Comparison of ENCODE assay signal across 15 mouse cellular contexts in the genomic region with DNA sequence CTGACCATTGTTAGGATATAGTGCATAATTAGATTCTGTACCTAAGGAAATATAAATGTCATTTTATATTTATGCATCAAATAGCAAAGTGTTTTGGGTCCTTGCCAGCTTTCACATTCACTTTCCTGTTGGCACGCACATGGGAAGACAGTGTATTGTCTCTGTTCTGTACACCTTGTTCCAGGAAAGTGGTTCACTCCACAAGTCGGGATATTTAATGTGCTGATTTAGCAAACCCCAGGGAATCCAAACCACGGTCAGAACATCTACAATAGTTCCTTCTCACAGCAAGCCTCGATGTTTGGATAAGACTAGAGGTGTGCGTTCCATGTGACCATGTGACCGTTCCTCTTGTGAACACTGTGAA. TPM values are rescaled to one million over a fixed set of nuclear protein-coding genes. Genes with fewer than 3 reads are reported as not detected.
DNase-seq lines count a peak whose midpoint lies in the region; ATAC-seq and TF ChIP-seq lines count a peak whose summit lies in the region.
"Had no signal": no experiment of that assay in that cellular context is flagged by ENCODE, and none has a peak within 500 bp of the region (broad histone marks: within the 10 kb centered on the region; RNA-seq: fewer than 3 reads in every experiment).

No protein-coding gene starts in this region.

- H3K4me3 ChIP-seq in forebrain, embryonic 11.5 days (ENCODE audit: low read depth, low read length), result no peak overlapping the region
- H3K4me3 ChIP-seq in forebrain, postnatal 0 days (ENCODE audit: low read depth, low read length), result no peak overlapping the region
- H3K4me3 ChIP-seq in kidney, adult 2 months (ENCODE audit: insufficient read depth, low read depth, low read length), result no peak overlapping the region
- H3K4me3 ChIP-seq in neural tube, embryonic 11.5 days (ENCODE audit: low read depth, low read length), result no peak overlapping the region
- H3K4me3 ChIP-seq in neural tube, embryonic 15.5 days (replicated peaks), result no peak overlapping the region
- H3K4me3 ChIP-seq: heart, embryonic 15.5 days; kidney, embryonic 15.5 days; left cerebral cortex, adult 2 months had no signal

- DNase-seq in forebrain, embryonic 11.5 days (ENCODE audit: low spot score), result no peak
- no peak for DNase-seq in forebrain, postnatal 0 days
- peak; percentile 74 for DNase-seq in kidney, adult 2 months
- no peak for DNase-seq in kidney, postnatal 4 days
- no peak for DNase-seq in neural tube, embryonic 11.5 days (ENCODE audit: low spot score)
- no peak for DNase-seq in spleen, postnatal 10 days (ENCODE audit: low spot score in 2 of 2)
- DNase-seq: adrenal gland, postnatal 25 days; cerebellum, adult 11 months had no signal

- H3K27ac ChIP-seq in forebrain, embryonic 11.5 days (ENCODE audit: low read depth, low read length), result no peak overlapping the region
- no peak overlapping the region for H3K27ac ChIP-seq in forebrain, postnatal 0 days (ENCODE audit: low read depth, low read length)
- peak overlapping the region; percentile 54 for H3K27ac ChIP-seq in kidney, adult 2 months (ENCODE audit: insufficient read depth, low read depth, low read length)
- no peak overlapping the region for H3K27ac ChIP-seq in neural tube, embryonic 11.5 days (ENCODE audit: low read depth, low read length)
- no peak overlapping the region for H3K27ac ChIP-seq in neural tube, embryonic 15.5 days (replicated peaks)
- H3K27ac ChIP-seq: heart, embryonic 15.5 days; kidney, embryonic 15.5 days; left cerebral cortex, adult 2 months had no signal

- ATAC-seq in forebrain, embryonic 11.5 days (replicated peaks; ENCODE audit: low FRiP score), result peak; percentile 3; the same call in 1 of the 2 replicates
- no peak for ATAC-seq in forebrain, postnatal 0 days
- 0 out of 2 replicates have a peak, but pooled peaks have one; percentile 13 for ATAC-seq in neural tube, embryonic 11.5 days (ENCODE audit: insufficient read depth, low FRiP score, low TSS enrichment)
- no peak for ATAC-seq in neural tube, embryonic 15.5 days (ENCODE audit: low FRiP score)
- ATAC-seq in cerebellum, adult (ENCODE audit: insufficient number of reproducible peaks, low FRiP score, low TSS enrichment), result no peak

- WGBS in forebrain, embryonic 11.5 days, result 94% methylated on average over 6 of the region's 6 CpGs
- WGBS in forebrain, postnatal 0 days, result 42% methylated on average over 6 of the region's 6 CpGs
- 72% methylated on average over 6 of the region's 6 CpGs for WGBS in kidney, adult 2 months
- WGBS in neural tube, embryonic 11.5 days, result 88% methylated on average over 6 of the region's 6 CpGs
- 56% methylated on average over 6 of the region's 6 CpGs for WGBS in neural tube, embryonic 15.5 days

- H3K4me2 ChIP-seq in forebrain, embryonic 11.5 days (ENCODE audit: low read depth, low read length, severe bottlenecking), result no peak overlapping the region
- no peak overlapping the region for H3K4me2 ChIP-seq in forebrain, postnatal 0 days (ENCODE audit: low read depth)
- no peak overlapping the region for H3K4me2 ChIP-seq in neural tube, embryonic 11.5 days (ENCODE audit: low read depth)
- no peak overlapping the region for H3K4me2 ChIP-seq in neural tube, embryonic 15.5 days
- H3K4me2 ChIP-seq: heart, embryonic 15.5 days; kidney, embryonic 15.5 days had no signal

- no peaks in the 10 kb centered on the region for H3K9me3 ChIP-seq in forebrain, embryonic 11.5 days (ENCODE audit: control insufficient read depth, low read length)
- H3K9me3 ChIP-seq in forebrain, postnatal 0 days (ENCODE audit: low read length), result no peaks in the 10 kb centered on the region
- no peaks in the 10 kb centered on the region for H3K9me3 ChIP-seq in neural tube, embryonic 11.5 days (ENCODE audit: control insufficient read depth, low read length)
- H3K9me3 ChIP-seq in neural tube, embryonic 15.5 days (replicated peaks), result no peaks in the 10 kb centered on the region
- H3K9me3 ChIP-seq: heart, embryonic 15.5 days; kidney, embryonic 15.5 days had no signal

- H3K36me3 ChIP-seq in forebrain, embryonic 11.5 days (ENCODE audit: control insufficient read depth, insufficient read depth, low read length), result peaks cover 2% of the 10 kb centered on the region; the same call in 1 of the 2 replicates
- peaks cover 17% of the 10 kb centered on the region for H3K36me3 ChIP-seq in forebrain, postnatal 0 days (ENCODE audit: insufficient read depth)
- no peaks in the 10 kb centered on the region for H3K36me3 ChIP-seq in kidney, adult 2 months (ENCODE audit: control insufficient read depth, insufficient read depth, low read length)
- H3K36me3 ChIP-seq in neural tube, embryonic 11.5 days (ENCODE audit: control insufficient read depth, insufficient read depth, low read length), result no peaks in the 10 kb centered on the region
- H3K36me3 ChIP-seq in neural tube, embryonic 15.5 days, result peaks cover 21% of the 10 kb centered on the region

- H3K9ac ChIP-seq in forebrain, embryonic 11.5 days (ENCODE audit: low read length), result no peak overlapping the region
- no peak overlapping the region for H3K9ac ChIP-seq in forebrain, postnatal 0 days
- no peak overlapping the region for H3K9ac ChIP-seq in neural tube, embryonic 11.5 days (ENCODE audit: low read length)
- H3K9ac ChIP-seq in neural tube, embryonic 15.5 days (replicated peaks), result no peak overlapping the region
- H3K9ac ChIP-seq: heart, embryonic 15.5 days; kidney, embryonic 15.5 days had no signal

- TF ChIP-seq CTCF in forebrain, postnatal 0 days (IDR thresholded peaks at IDR 0.05; ENCODE audit: low read depth), result no peak
- no peak for TF ChIP-seq CTCF in kidney, adult 2 months (conservative IDR thresholded peaks at IDR 0.05; ENCODE audit: insufficient read depth, insufficient read length, low read depth, low read length)

- no peak for TF ChIP-seq POLR2A in kidney, adult 2 months (IDR thresholded peaks at IDR 0.05; ENCODE audit: low read depth, low read length)

- H3K4me1 ChIP-seq in forebrain, embryonic 11.5 days (replicated peaks; ENCODE audit: control insufficient read depth, insufficient read depth, low read length), result no peaks in the 10 kb centered on the region
- no peaks in the 10 kb centered on the region for H3K4me1 ChIP-seq in forebrain, postnatal 0 days (ENCODE audit: insufficient read depth)
- no peaks in the 10 kb centered on the region for H3K4me1 ChIP-seq in kidney, adult 2 months (ENCODE audit: control insufficient read depth, insufficient read depth, low read length)
- no peaks in the 10 kb centered on the region for H3K4me1 ChIP-seq in neural tube, embryonic 11.5 days (ENCODE audit: control insufficient read depth, insufficient read depth, low read length)
- H3K4me1 ChIP-seq in neural tube, embryonic 15.5 days, result no peaks in the 10 kb centered on the region
- H3K4me1 ChIP-seq: heart, embryonic 15.5 days; kidney, embryonic 15.5 days had no signal

- H3K27me3 ChIP-seq in forebrain, embryonic 11.5 days (ENCODE audit: control insufficient read depth, insufficient read depth, low read length), result no peaks in the 10 kb centered on the region
- no peaks in the 10 kb centered on the region for H3K27me3 ChIP-seq in forebrain, postnatal 0 days (ENCODE audit: insufficient read depth, low read length)
- H3K27me3 ChIP-seq in kidney, adult 2 months (replicated peaks; ENCODE audit: control insufficient read depth, insufficient read depth, low read length), result no peaks in the 10 kb centered on the region
- H3K27me3 ChIP-seq in neural tube, embryonic 11.5 days (ENCODE audit: control insufficient read depth, insufficient read depth, low read length), result no peaks in the 10 kb centered on the region
- H3K27me3 ChIP-seq in neural tube, embryonic 15.5 days (replicated peaks), result no peaks in the 10 kb centered on the region
- H3K27me3 ChIP-seq: heart, embryonic 15.5 days; kidney, embryonic 15.5 days had no signal

RNA-seq across cellular contexts. Expression of gene Ndufc2, which starts 7.7 kb away (rescaled TPM):
- polyA plus RNA-seq in forebrain, embryonic 11.5 days (2014; fragmentation: Nextera tagmentation; extraction: Ambion mirVana), result 307 and 339 TPM in 2 replicates
- total RNA-seq in forebrain, postnatal 0 days (2014; rRNA removed), result 384 and 445 TPM in 2 replicates
- 631 and 789 TPM in 2 replicates for polyA plus RNA-seq in forebrain, postnatal 0 days (2015; fragmentation: Nextera tagmentation; extraction: Ambion mirVana)
- polyA plus RNA-seq in kidney, adult 2 months (2012; rRNA removed), result 300 and 389 TPM in 2 replicates
- polyA plus RNA-seq in neural tube, embryonic 11.5 days (2014; fragmentation: Nextera tagmentation; extraction: Ambion mirVana), result 320 and 333 TPM in 2 replicates
- 469 and 526 TPM in 2 replicates for polyA plus RNA-seq in neural tube, embryonic 15.5 days (2015; fragmentation: Nextera tagmentation; extraction: Ambion mirVana)

RNA-seq across cellular contexts. Expression of gene Alg8, which starts 20.7 kb away (rescaled TPM):
- 44.1 and 44.6 TPM in 2 replicates for polyA plus RNA-seq in forebrain, embryonic 11.5 days (2014; fragmentation: Nextera tagmentation; extraction: Ambion mirVana)
- total RNA-seq in forebrain, postnatal 0 days (2014; rRNA removed), result 3.5 and 7.5 TPM in 2 replicates
- polyA plus RNA-seq in forebrain, postnatal 0 days (2015; fragmentation: Nextera tagmentation; extraction: Ambion mirVana), result 8.6 and 10.6 TPM in 2 replicates
- 9.9 and 10.4 TPM in 2 replicates for polyA plus RNA-seq in kidney, adult 2 months (2012; rRNA removed)
- polyA plus RNA-seq in neural tube, embryonic 11.5 days (2014; fragmentation: Nextera tagmentation; extraction: Ambion mirVana), result 33.5 and 35.9 TPM in 2 replicates
- 12.8 and 19.4 TPM in 2 replicates for polyA plus RNA-seq in neural tube, embryonic 15.5 days (2015; fragmentation: Nextera tagmentation; extraction: Ambion mirVana)

RNA-seq across cellular contexts. Expression of gene Thrsp, which starts 25.5 kb away (rescaled TPM):
- polyA plus RNA-seq in forebrain, embryonic 11.5 days (2014; fragmentation: Nextera tagmentation; extraction: Ambion mirVana), result 0.28 TPM in 1 of 2 replicates, not detected in the other
- 6.7 and 11.2 TPM in 2 replicates for total RNA-seq in forebrain, postnatal 0 days (2014; rRNA removed)
- polyA plus RNA-seq in forebrain, postnatal 0 days (2015; fragmentation: Nextera tagmentation; extraction: Ambion mirVana), result 8.6 and 11.7 TPM in 2 replicates
- polyA plus RNA-seq in kidney, adult 2 months (2012; rRNA removed), result 225 and 246 TPM in 2 replicates
- polyA plus RNA-seq in neural tube, embryonic 11.5 days (2014; fragmentation: Nextera tagmentation; extraction: Ambion mirVana), result 0.17 and 0.19 TPM in 2 replicates
- polyA plus RNA-seq in neural tube, embryonic 15.5 days (2015; fragmentation: Nextera tagmentation; extraction: Ambion mirVana), result 1.5 and 2.1 TPM in 2 replicates
- total RNA-seq: common myeloid progenitor, adult 5-6 weeks; neutrophil, adult 5-6 weeks had no signal

RNA-seq across cellular contexts. Expression of gene Kctd14, which starts 59.1 kb away (rescaled TPM):
- polyA plus RNA-seq in forebrain, embryonic 11.5 days (2014; fragmentation: Nextera tagmentation; extraction: Ambion mirVana), result 0.87 and 1.3 TPM in 2 replicates
- total RNA-seq in forebrain, postnatal 0 days (2014; rRNA removed), result 0.05 and 0.38 TPM in 2 replicates
- 1.8 and 1.9 TPM in 2 replicates for polyA plus RNA-seq in forebrain, postnatal 0 days (2015; fragmentation: Nextera tagmentation; extraction: Ambion mirVana)
- 1.1 and 1.5 TPM in 2 replicates for polyA plus RNA-seq in kidney, adult 2 months (2012; rRNA removed)
- 0.64 and 1.5 TPM in 2 replicates for polyA plus RNA-seq in neural tube, embryonic 11.5 days (2014; fragmentation: Nextera tagmentation; extraction: Ambion mirVana)
- 2.1 and 3.0 TPM in 2 replicates for polyA plus RNA-seq in neural tube, embryonic 15.5 days (2015; fragmentation: Nextera tagmentation; extraction: Ambion mirVana)

RNA-seq across cellular contexts. Expression of gene Kctd21, which starts 59.9 kb away (rescaled TPM):
- 4.7 and 4.8 TPM in 2 replicates for polyA plus RNA-seq in forebrain, embryonic 11.5 days (2014; fragmentation: Nextera tagmentation; extraction: Ambion mirVana)
- 3.9 and 4.9 TPM in 2 replicates for total RNA-seq in forebrain, postnatal 0 days (2014; rRNA removed)
- 2.4 and 3.1 TPM in 2 replicates for polyA plus RNA-seq in forebrain, postnatal 0 days (2015; fragmentation: Nextera tagmentation; extraction: Ambion mirVana)
- 6.3 and 6.8 TPM in 2 replicates for polyA plus RNA-seq in kidney, adult 2 months (2012; rRNA removed)
- 6.1 and 6.6 TPM in 2 replicates for polyA plus RNA-seq in neural tube, embryonic 11.5 days (2014; fragmentation: Nextera tagmentation; extraction: Ambion mirVana)
- 6.4 and 6.8 TPM in 2 replicates for polyA plus RNA-seq in neural tube, embryonic 15.5 days (2015; fragmentation: Nextera tagmentation; extraction: Ambion mirVana)

Comparison
In these comparisons a context has a peak if more than half of its experiments do, and no peak if none do; other contexts are left out.
1. ATAC-seq: peak in forebrain, embryonic 11.5 days (single experiment) and neural tube, embryonic 11.5 days (single experiment); none in forebrain, postnatal 0 days (single experiment), neural tube, embryonic 15.5 days (single experiment) and cerebellum, adult (single experiment).
2. RNA of gene Thrsp, which starts 25.5 kb away (polyA plus RNA-seq): 225 to 246 TPM in kidney, adult 2 months; 8.6 to 11.7 TPM in forebrain, postnatal 0 days, 1.5 to 2.1 TPM in neural tube, embryonic 15.5 days, 0.28 TPM in forebrain, embryonic 11.5 days and 0.17 to 0.19 TPM in neural tube, embryonic 11.5 days; every median in the first group is over 10 times any median in the second.